7 mouse cellular contexts compared by ENCODE assay signal in the genomic region with DNA sequence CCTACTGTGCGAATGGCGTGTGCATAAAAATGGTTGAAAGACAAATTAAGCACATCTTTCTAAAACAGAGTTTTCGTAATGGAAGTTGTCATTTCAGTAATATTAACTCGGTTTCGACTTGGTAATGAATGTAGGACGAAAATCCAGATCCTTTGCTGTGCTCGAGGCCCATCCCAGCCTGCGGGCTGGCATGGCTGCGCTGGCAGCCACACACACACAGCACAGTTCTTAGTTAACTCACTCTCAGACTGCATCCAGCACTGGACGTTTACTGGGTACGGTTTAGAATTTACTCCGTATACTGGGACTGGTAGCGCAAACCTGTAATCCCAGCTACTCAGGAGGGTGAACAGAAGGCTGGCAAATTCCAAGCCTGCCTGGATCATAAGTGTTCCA. TPM values are rescaled to one million over a fixed set of nuclear protein-coding genes. Genes with fewer than 3 reads are reported as not detected.
A peak's percentile ranks its signal among the peaks of the same experiment; 100 is the strongest.
DNase-seq lines count a peak whose midpoint lies in the region; ATAC-seq lines count a peak whose summit lies in the region.

No protein-coding gene starts in this region.

- peak overlapping the region; percentile 78 for H3K4me2 ChIP-seq in lung, embryonic 15.5 days
- H3K4me2 ChIP-seq in embryonic facial prominence, embryonic 12.5 days (replicated peaks), result peak overlapping the region; percentile 85
- H3K4me2 ChIP-seq in hindbrain, embryonic 15.5 days, result peak overlapping the region; percentile 72
- peak overlapping the region; percentile 73 for H3K4me2 ChIP-seq in midbrain, embryonic 16.5 days (ENCODE audit: low read length)

- peak overlapping the region; percentile 35 for H3K9ac ChIP-seq in lung, embryonic 15.5 days
- H3K9ac ChIP-seq in embryonic facial prominence, embryonic 12.5 days, result peak overlapping the region; percentile 99
- peak overlapping the region; percentile 56 for H3K9ac ChIP-seq in hindbrain, embryonic 15.5 days
- H3K9ac ChIP-seq in midbrain, embryonic 16.5 days (ENCODE audit: low read depth, low read length), result peak overlapping the region; percentile 79

- H3K27ac ChIP-seq in lung, embryonic 15.5 days, result peak overlapping the region; percentile 96
- H3K27ac ChIP-seq in embryonic facial prominence, embryonic 12.5 days, result peak overlapping the region; percentile 93
- peak overlapping the region; percentile 87 for H3K27ac ChIP-seq in hindbrain, embryonic 15.5 days (replicated peaks)
- H3K27ac ChIP-seq in midbrain, embryonic 16.5 days (ENCODE audit: low read length), result peak overlapping the region; percentile 85

- no peaks in the 10 kb centered on the region for H3K27me3 ChIP-seq in lung, embryonic 15.5 days
- no peaks in the 10 kb centered on the region for H3K27me3 ChIP-seq in embryonic facial prominence, embryonic 12.5 days
- no peaks in the 10 kb centered on the region for H3K27me3 ChIP-seq in hindbrain, embryonic 15.5 days
- H3K27me3 ChIP-seq in midbrain, embryonic 16.5 days (ENCODE audit: control insufficient read depth, insufficient read depth, low read depth, low read length), result no peaks in the 10 kb centered on the region

- ATAC-seq in lung, embryonic 15.5 days (ENCODE audit: borderline replicate concordance, extremely low read depth, low FRiP score, low TSS enrichment), result 0 out of 2 replicates have a peak, but pooled peaks have one; percentile 37
- ATAC-seq in embryonic facial prominence, embryonic 12.5 days (ENCODE audit: insufficient number of reproducible peaks, insufficient read depth, low FRiP score, low TSS enrichment), result peak; percentile 38; the same call in 1 of the 2 replicates
- peak; percentile 80 for ATAC-seq in hindbrain, embryonic 15.5 days (ENCODE audit: low FRiP score, low read depth)
- ATAC-seq in midbrain, embryonic 16.5 days, result peak; percentile 73

- no peak for DNase-seq in lung, postnatal 36 days
- no peak for DNase-seq in adrenal gland, adult 2 months
- DNase-seq in urinary bladder, postnatal 25 days (ENCODE audit: low spot score), result no peak

- no peaks in the 10 kb centered on the region for H3K9me3 ChIP-seq in lung, embryonic 15.5 days
- H3K9me3 ChIP-seq in embryonic facial prominence, embryonic 12.5 days, result no peaks in the 10 kb centered on the region
- no peaks in the 10 kb centered on the region for H3K9me3 ChIP-seq in hindbrain, embryonic 15.5 days
- H3K9me3 ChIP-seq in midbrain, embryonic 16.5 days (replicated peaks; ENCODE audit: control insufficient read depth, low read length, poor library complexity, severe bottlenecking), result no peaks in the 10 kb centered on the region

- 7% methylated on average over 13 of the region's 13 CpGs for WGBS in lung, embryonic 15.5 days
- WGBS in embryonic facial prominence, embryonic 12.5 days, result 8% methylated on average over 13 of the region's 13 CpGs
- WGBS in hindbrain, embryonic 15.5 days, result 7% methylated on average over 13 of the region's 13 CpGs
- 5% methylated on average over 13 of the region's 13 CpGs for WGBS in midbrain, embryonic 16.5 days

- peaks cover 41% of the 10 kb centered on the region for H3K4me1 ChIP-seq in lung, embryonic 15.5 days
- H3K4me1 ChIP-seq in embryonic facial prominence, embryonic 12.5 days, result peaks cover 22% of the 10 kb centered on the region
- H3K4me1 ChIP-seq in hindbrain, embryonic 15.5 days (replicated peaks), result peaks cover 28% of the 10 kb centered on the region
- peaks cover 20% of the 10 kb centered on the region for H3K4me1 ChIP-seq in midbrain, embryonic 16.5 days (ENCODE audit: control insufficient read depth, insufficient read depth, low read length)

- peak overlapping the region; percentile 97 for H3K4me3 ChIP-seq in lung, embryonic 15.5 days
- peak overlapping the region; percentile 100 for H3K4me3 ChIP-seq in embryonic facial prominence, embryonic 12.5 days
- H3K4me3 ChIP-seq in hindbrain, embryonic 15.5 days, result peak overlapping the region; percentile 71
- peak overlapping the region; percentile 99 for H3K4me3 ChIP-seq in midbrain, embryonic 16.5 days (ENCODE audit: low read depth, low read length)

- H3K36me3 ChIP-seq in lung, embryonic 15.5 days, result 0 out of 2 replicates have a peak, but pooled peaks cover 4% of the 10 kb centered on the region
- H3K36me3 ChIP-seq in embryonic facial prominence, embryonic 12.5 days, result peaks cover 6% of the 10 kb centered on the region
- no peaks in the 10 kb centered on the region for H3K36me3 ChIP-seq in hindbrain, embryonic 15.5 days
- H3K36me3 ChIP-seq in midbrain, embryonic 16.5 days (ENCODE audit: control insufficient read depth, insufficient read depth, low read length), result no peaks in the 10 kb centered on the region

RNA-seq across cellular contexts. Expression of a gene that starts 0.5 kb away (rescaled TPM):
- 22.1 and 22.8 TPM in 2 replicates for polyA plus RNA-seq in lung, embryonic 15.5 days (2015; fragmentation: Nextera tagmentation; extraction: Ambion mirVana)
- 28.7 and 29.5 TPM in 2 replicates for polyA plus RNA-seq in embryonic facial prominence, embryonic 12.5 days (2016; fragmentation: Nextera tagmentation; extraction: Ambion mirVana)
- 13.8 and 15.1 TPM in 2 replicates for polyA plus RNA-seq in hindbrain, embryonic 15.5 days (2015; fragmentation: Nextera tagmentation; extraction: Ambion mirVana)
- 10.0 and 12.6 TPM in 2 replicates for polyA plus RNA-seq in midbrain, embryonic 16.5 days (2015; fragmentation: Nextera tagmentation; extraction: Ambion mirVana)
- total RNA-seq in adrenal gland, adult 2 months (2021), result 10 to 100 TPM; 38.5 to 78.4 TPM
- 16.8 and 22.1 TPM in 2 replicates for polyA plus RNA-seq in adrenal gland, adult 2 months (2012; rRNA removed)

RNA-seq across cellular contexts. Expression of a gene that starts 22.8 kb away (rescaled TPM):
- 0.20 and 0.26 TPM in 2 replicates for polyA plus RNA-seq in lung, embryonic 15.5 days (2015; fragmentation: Nextera tagmentation; extraction: Ambion mirVana)
- not detected in 2 replicates for polyA plus RNA-seq in embryonic facial prominence, embryonic 12.5 days (2016; fragmentation: Nextera tagmentation; extraction: Ambion mirVana)
- 0.14 and 0.21 TPM in 2 replicates for polyA plus RNA-seq in hindbrain, embryonic 15.5 days (2015; fragmentation: Nextera tagmentation; extraction: Ambion mirVana)
- not detected in 2 replicates for polyA plus RNA-seq in midbrain, embryonic 16.5 days (2015; fragmentation: Nextera tagmentation; extraction: Ambion mirVana)
- total RNA-seq in adrenal gland, adult 2 months (2021), result 10 to 100 TPM; 25.7 to 59.4 TPM
- 5.8 and 9.2 TPM in 2 replicates for polyA plus RNA-seq in adrenal gland, adult 2 months (2012; rRNA removed)

RNA-seq across cellular contexts. Expression of a gene that starts 38.3 kb away (rescaled TPM):
- polyA plus RNA-seq in lung, embryonic 15.5 days (2015; fragmentation: Nextera tagmentation; extraction: Ambion mirVana), result not detected in 2 replicates
- 1.5 TPM in 1 of 2 replicates, not detected in the other for polyA plus RNA-seq in embryonic facial prominence, embryonic 12.5 days (2016; fragmentation: Nextera tagmentation; extraction: Ambion mirVana)
- polyA plus RNA-seq in hindbrain, embryonic 15.5 days (2015; fragmentation: Nextera tagmentation; extraction: Ambion mirVana), result 0.51 TPM in 1 of 2 replicates, not detected in the other
- polyA plus RNA-seq in midbrain, embryonic 16.5 days (2015; fragmentation: Nextera tagmentation; extraction: Ambion mirVana), result 1.7 TPM in 1 of 2 replicates, not detected in the other
- not detected for total RNA-seq in adrenal gland, adult 2 months (2021)
- polyA plus RNA-seq in adrenal gland, adult 2 months (2012; rRNA removed), result 4.3 and 6.8 TPM in 2 replicates

RNA-seq across cellular contexts. Expression of a gene that starts 59.0 kb away (rescaled TPM):
- polyA plus RNA-seq in lung, embryonic 15.5 days (2015; fragmentation: Nextera tagmentation; extraction: Ambion mirVana), result 5.5 and 6.2 TPM in 2 replicates
- 9.8 and 10.6 TPM in 2 replicates for polyA plus RNA-seq in embryonic facial prominence, embryonic 12.5 days (2016; fragmentation: Nextera tagmentation; extraction: Ambion mirVana)
- polyA plus RNA-seq in hindbrain, embryonic 15.5 days (2015; fragmentation: Nextera tagmentation; extraction: Ambion mirVana), result 8.2 and 9.9 TPM in 2 replicates
- 7.9 and 8.4 TPM in 2 replicates for polyA plus RNA-seq in midbrain, embryonic 16.5 days (2015; fragmentation: Nextera tagmentation; extraction: Ambion mirVana)
- 10 to 100 TPM; 47.8 to 73.2 TPM for total RNA-seq in adrenal gland, adult 2 months (2021)
- polyA plus RNA-seq in adrenal gland, adult 2 months (2012; rRNA removed), result 63.1 and 63.4 TPM in 2 replicates

Comparison
In these comparisons a context has a peak if more than half of its experiments do, and no peak if none do; other contexts are left out.
1. H3K9ac ChIP-seq: peak in every context shown above with its lines; median percentile 99 in embryonic facial prominence, embryonic 12.5 days; 79 in midbrain, embryonic 16.5 days; 56 in hindbrain, embryonic 15.5 days; 35 in lung, embryonic 15.5 days.